Mouse (Mus musculus) hindbrain, embryonic 10.5 days (tissue): ENCODE measurements around the gene Nt5c1a. TPM values are rescaled to one million over a fixed set of nuclear protein-coding genes. Genes with fewer than 3 reads are reported as not detected.

ENCODE experiments used
- DNase-seq: peaks from one replicate; pipeline ENCODE4 v3.0.0-alpha.2; 2017; ENCODE audit warnings: low spot score
- H3K27ac ChIP-seq: fragments of 300-500 bp; sonication (generic); 2 replicates; pipeline ENCODE4 v1.5.1; 2016; ENCODE audit warnings: mild to moderate bottlenecking, moderate library complexity
- H3K27me3 ChIP-seq: fragments of 300-500 bp; sonication (generic); 2 replicates; pipeline ENCODE4 v1.6.1; 2016; ENCODE audit warnings: mild to moderate bottlenecking; ENCODE audit not compliant: poor library complexity, insufficient read depth, severe bottlenecking
- H3K36me3 ChIP-seq: fragments of 300-500 bp; sonication (generic); 2 replicates; pipeline ENCODE4 v1.6.1; 2016; ENCODE audit warnings: mild to moderate bottlenecking, moderate library complexity
- H3K4me1 ChIP-seq: fragments of 300-500 bp; sonication (generic); replicated peaks from 2 replicates; pipeline ENCODE4 v1.6.1; 2016; ENCODE audit warnings: mild to moderate bottlenecking
- H3K4me3 ChIP-seq: fragments of 300-500 bp; sonication (generic); 2 replicates; pipeline ENCODE4 v1.5.1; 2016; ENCODE audit warnings: mild to moderate bottlenecking, moderate library complexity
- H3K9me3 ChIP-seq: fragments of 300-500 bp; sonication (generic); 2 replicates; pipeline ENCODE4 v1.6.1; 2016; ENCODE audit warnings: mild to moderate bottlenecking, moderate library complexity
- WGBS: fragments of 180-500 bp; shearing (Covaris S2); methylation state at CpG from one replicate; pipeline ENCODE4 v1.1.7; 2016; 5-methylcytosine and 5-hydroxymethylcytosine counted together
- polyA plus RNA-seq: library from polyadenylated mRNA; unstranded; fragments of >200 nt; fragmentation: Nextera tagmentation; extraction: Ambion mirVana; gene quantifications from 2 replicates; pipeline ENCODE4 v1.2.1, GENCODE M21; 2016

Gene Nt5c1a
- polyA plus RNA-seq, 1 experiment from 2014 or later: not detected

DNA sequence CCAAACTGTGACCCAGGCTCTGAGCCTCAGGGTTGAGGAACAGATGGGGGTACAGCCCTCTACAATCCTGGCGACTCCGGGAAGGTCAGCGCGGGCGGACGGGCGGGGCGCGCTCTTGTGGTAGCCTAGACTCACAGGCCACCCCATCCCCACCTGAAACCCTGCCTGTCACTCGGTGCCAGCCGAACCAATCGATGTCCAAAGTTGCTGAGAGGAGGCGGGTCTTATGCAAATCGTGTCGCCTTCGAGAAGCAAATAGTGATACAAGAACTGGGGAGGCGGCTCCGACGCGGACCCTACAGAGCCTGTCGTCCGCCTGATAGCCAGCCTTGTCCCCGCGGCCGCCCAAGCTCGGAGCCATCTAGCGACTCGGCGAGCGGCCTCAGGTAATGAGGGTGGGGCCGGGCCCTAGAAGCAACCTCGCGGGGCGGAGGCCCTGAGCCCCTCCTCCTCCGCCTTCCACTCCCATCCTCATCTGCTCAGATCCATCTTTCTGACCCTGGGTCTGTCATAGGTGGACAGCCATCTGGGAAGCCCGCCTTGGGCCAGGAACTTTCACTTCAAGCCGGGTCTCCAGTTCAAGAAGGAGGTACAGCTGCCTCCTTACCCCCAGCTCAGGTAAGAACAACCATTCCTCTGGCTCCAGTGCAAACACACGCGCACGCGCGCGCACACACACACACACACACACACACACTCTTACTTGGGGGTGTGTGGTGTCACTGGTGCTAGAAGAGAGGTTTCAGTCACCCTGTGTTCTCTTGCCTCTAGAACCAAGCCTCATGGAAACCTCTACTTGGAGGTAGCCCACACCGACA is 17.9 kb upstream of the Nt5c1a start:
- Histone ChIP-seq H3K4me1 (peaks cover 21% of the 10 kb centered on the region), H3K9me3 (no peaks in the 10 kb centered on the region), H3K27ac (0 out of 2 replicates have a peak overlapping the region, but pooled peaks have one; percentile 31), H3K4me3 (peak overlapping the region; percentile 57), H3K27me3 (peaks cover 81% of the 10 kb centered on the region), H3K36me3 (no peaks in the 10 kb centered on the region)
- peak; percentile 89 for DNase-seq
- WGBS: 12% methylated on average over 44 of the region's 44 CpGs

- no peak for DNase-seq
- Histone ChIP-seq H3K9me3 (no peaks in the 10 kb centered on the region), H3K4me1 (peaks cover 21% of the 10 kb centered on the region), H3K4me3 (no peak overlapping the region), H3K27ac (no peak overlapping the region), H3K27me3 (peaks cover 86% of the 10 kb centered on the region), H3K36me3 (no peaks in the 10 kb centered on the region)
- 47% methylated on average over 3 of the region's 3 CpGs for WGBS
These were observed 16.5 kb upstream of the Nt5c1a start for GRCm38 (mm10) chr4:123184816-123185215.

DNA sequence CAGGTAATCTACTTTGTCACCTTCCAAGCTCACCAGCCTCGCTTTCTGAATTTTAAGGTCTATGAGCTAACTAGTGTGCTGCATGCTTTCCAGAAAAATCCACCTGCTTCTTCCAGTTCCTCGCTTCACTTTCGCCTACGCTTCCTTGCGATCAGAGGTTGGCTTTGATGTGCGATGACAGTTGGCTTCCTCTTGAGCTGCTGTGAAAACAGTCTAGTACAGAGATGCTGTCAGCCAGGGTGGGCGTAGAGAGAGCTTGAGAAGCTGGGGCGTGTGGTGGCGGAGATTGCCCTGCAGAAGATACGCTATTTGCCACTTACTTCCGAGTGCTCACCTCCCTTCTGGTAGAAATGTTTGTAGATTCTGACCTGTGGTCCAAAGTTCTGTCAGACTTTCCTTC is 9.0 kb upstream of the Nt5c1a start:
- no peak overlapping the region for H3K4me3 ChIP-seq
- H3K27me3 ChIP-seq: peaks cover 43% of the 10 kb centered on the region
- no peak for DNase-seq
- no peaks in the 10 kb centered on the region for H3K36me3 ChIP-seq
- H3K4me1 ChIP-seq: no peaks in the 10 kb centered on the region
- no peak overlapping the region for H3K27ac ChIP-seq
- 82% methylated on average over 11 of the region's 11 CpGs for whole genome bisulfite sequencing
- H3K9me3 ChIP-seq: no peaks in the 10 kb centered on the region

- H3K27ac ChIP-seq: no peak overlapping the region
- H3K36me3 ChIP-seq: no peaks in the 10 kb centered on the region
- no peaks in the 10 kb centered on the region for H3K9me3 ChIP-seq
- no peak for DNase-seq
- peaks cover 44% of the 10 kb centered on the region for H3K27me3 ChIP-seq
- 92% methylated on average over 11 of the region's 11 CpGs for WGBS
- H3K4me1 ChIP-seq: no peaks in the 10 kb centered on the region
- no peak overlapping the region for H3K4me3 ChIP-seq
These were observed 7.5 kb upstream of the Nt5c1a start for GRCm38 (mm10) chr4:123193791-123194190.

DNA sequence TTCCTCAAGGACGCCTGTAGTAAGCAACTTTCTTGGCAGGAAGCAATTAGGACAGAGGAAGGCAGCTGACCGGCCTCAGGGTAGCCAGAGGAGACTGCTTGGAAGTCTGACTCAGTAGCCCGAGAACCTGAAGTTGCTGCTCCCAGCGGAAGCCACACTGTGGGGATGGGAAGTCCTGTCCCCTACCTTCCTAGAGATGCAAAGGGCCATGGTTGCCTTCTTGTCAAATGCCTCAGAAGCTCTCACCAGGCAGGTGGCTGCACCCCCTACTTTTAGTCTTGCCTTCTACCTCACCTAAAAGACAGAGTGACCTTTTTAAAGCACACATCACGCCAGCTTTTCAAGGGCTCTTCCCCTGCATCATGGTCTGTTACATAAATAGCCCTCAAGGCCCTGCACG is 4.6 kb upstream of the Nt5c1a start:
- Histone ChIP-seq H3K27me3 (peaks cover 65% of the 10 kb centered on the region), H3K9me3 (no peaks in the 10 kb centered on the region)
- WGBS: 69% methylated on average over 6 of the region's 6 CpGs

DNA sequence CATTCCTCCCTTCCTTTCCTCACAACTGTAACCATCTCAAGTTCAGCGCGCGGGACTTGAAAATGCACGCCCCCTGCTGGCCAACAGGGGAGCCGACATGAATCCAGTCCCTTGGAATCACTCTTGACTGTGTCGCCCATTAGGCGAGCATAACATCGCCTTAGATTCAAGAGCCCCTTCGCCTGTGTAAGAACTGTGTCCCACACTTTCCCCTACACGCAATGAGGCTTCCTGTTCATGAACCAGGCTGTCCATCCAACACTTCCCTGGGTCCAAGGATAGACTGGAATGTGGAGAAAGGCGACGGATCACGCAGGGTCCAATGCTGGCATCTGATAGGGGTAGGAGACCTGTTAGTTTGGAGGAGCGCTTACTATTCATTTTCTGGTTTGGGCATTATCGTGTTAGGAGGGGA is 526 bp upstream of the Nt5c1a start:
- H3K4me3 ChIP-seq: peak overlapping the region; percentile 60
- peaks cover 16% of the 10 kb centered on the region for H3K4me1 ChIP-seq
- no peak overlapping the region for H3K27ac ChIP-seq
- H3K27me3 ChIP-seq: peaks cover 69% of the 10 kb centered on the region
- no peaks in the 10 kb centered on the region for H3K9me3 ChIP-seq
- WGBS: 3% methylated on average over 15 of the region's 15 CpGs
- DNase-seq: peak; percentile 75
- H3K36me3 ChIP-seq: no peaks in the 10 kb centered on the region

More for the DNA sequence above, 4.6 kb upstream of the Nt5c1a start:
- Histone ChIP-seq H3K4me1 (peaks cover 11% of the 10 kb centered on the region), H3K4me3 (no peak overlapping the region), H3K27ac (no peak overlapping the region), H3K36me3 (no peaks in the 10 kb centered on the region)
- no peak for DNase-seq

DNA sequence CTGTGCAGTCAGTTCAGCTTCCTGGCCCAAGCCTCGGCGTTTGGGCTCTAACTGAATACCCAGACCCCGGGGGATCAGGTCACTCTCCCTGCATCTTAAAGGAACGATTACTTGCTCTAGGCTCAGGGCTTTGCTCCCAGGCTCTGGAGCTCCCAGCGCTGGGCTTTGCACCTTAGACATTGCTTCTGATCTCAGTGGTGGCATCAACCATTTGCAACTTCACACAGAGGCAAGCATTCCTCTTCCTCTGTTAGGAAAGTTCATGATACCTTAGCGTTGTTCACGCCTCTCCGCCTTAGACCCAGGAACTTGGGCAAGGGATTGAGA is 753 bp downstream of the Nt5c1a start:
- WGBS: 5% methylated on average over 8 of the region's 8 CpGs
- H3K4me1 ChIP-seq: peaks cover 16% of the 10 kb centered on the region
- DNase-seq: no peak
- no peaks in the 10 kb centered on the region for H3K9me3 ChIP-seq
- peak overlapping the region; percentile 60 for H3K4me3 ChIP-seq
- H3K27me3 ChIP-seq: peaks cover 61% of the 10 kb centered on the region
- H3K27ac ChIP-seq: no peak overlapping the region
- H3K36me3 ChIP-seq: no peaks in the 10 kb centered on the region

GRCm38 (mm10) chr4:123207337-123207736 is 6.0 kb downstream of the Nt5c1a start:
- Histone ChIP-seq H3K4me3 (no peak overlapping the region), H3K27me3 (peaks cover 31% of the 10 kb centered on the region), H3K36me3 (no peaks in the 10 kb centered on the region), H3K4me1 (no peaks in the 10 kb centered on the region), H3K9me3 (no peaks in the 10 kb centered on the region), H3K27ac (no peak overlapping the region)
- no peak for DNase-seq
- WGBS: 83% methylated on average over 5 of the region's 5 CpGs

DNA sequence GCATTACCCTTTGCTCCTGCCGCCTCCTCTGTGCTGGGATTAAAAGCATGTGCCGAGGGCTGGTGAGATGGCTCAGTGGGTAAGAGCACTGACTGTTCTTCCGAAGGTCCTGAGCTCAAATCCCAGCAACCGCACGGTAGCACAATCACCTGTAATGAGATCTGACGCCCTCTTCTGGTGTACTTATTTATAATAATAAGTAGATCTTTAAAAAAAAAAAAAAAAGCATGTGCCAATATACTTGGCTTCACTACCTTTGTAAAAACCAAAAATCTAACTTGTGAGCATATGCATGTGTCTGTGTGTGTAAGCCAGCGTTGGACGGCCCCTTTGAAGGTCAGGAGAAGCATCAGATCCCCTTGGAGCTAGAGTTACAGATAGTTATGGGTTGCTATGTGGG is 9.7 kb downstream of the Nt5c1a start:
- Histone ChIP-seq H3K27me3 (peaks cover 16% of the 10 kb centered on the region), H3K27ac (no peak overlapping the region), H3K4me1 (peaks cover 12% of the 10 kb centered on the region; the same call in 1 of the 2 replicates), H3K36me3 (no peaks in the 10 kb centered on the region), H3K9me3 (no peaks in the 10 kb centered on the region), H3K4me3 (no peak overlapping the region)
- no peak for DNase-seq
- WGBS: 58% methylated on average over 8 of the region's 8 CpGs

DNA sequence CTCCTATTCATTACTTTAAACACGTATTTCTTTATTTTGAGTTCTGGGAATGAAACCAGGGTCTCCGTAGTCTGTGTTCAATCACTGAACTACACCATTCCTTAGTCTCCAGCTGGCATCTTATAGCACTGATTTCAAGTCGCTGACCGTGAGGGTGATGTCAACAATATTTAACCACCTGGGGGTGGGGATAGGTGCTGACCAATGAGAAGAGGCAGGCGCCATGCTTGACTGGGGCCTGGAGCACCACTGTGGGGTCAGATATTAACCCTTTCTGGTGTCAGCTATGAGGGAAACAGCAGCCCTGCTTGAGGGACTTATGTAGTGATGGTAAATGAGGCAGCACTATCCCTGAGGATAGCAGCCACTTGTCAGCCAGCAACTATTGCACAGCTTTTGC is 10.1 kb downstream of the Nt5c1a start:
- H3K4me3 ChIP-seq: no peak overlapping the region
- no peaks in the 10 kb centered on the region for H3K36me3 ChIP-seq
- peaks cover 16% of the 10 kb centered on the region for H3K27me3 ChIP-seq
- no peaks in the 10 kb centered on the region for H3K9me3 ChIP-seq
- WGBS: 70% methylated on average over 5 of the region's 5 CpGs
- no peak overlapping the region for H3K27ac ChIP-seq
- peaks cover 12% of the 10 kb centered on the region; the same call in 1 of the 2 replicates for H3K4me1 ChIP-seq
- no peak for DNase-seq

DNA sequence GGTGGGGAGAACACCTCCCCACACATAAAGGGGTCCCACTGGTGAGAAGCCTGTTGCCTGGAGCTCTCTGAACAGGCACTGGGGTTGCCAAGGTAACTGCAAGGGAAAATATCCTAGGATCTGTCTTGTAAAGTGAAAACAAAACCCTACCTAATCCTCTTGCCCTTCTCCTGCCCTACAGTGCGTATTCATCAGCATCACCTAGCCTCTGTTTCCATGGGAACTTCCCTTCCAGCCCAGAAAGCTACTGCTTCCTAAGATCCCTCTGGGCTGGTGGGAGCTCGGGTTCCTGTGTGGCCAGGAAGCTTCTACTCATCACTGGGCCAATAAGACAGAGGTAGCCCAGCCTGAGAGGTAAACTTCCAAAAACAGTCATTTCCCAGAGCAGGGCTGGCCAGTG is 11.0 kb downstream of the Nt5c1a start:
- no peak for DNase-seq
- Histone ChIP-seq H3K4me3 (no peak overlapping the region), H3K27ac (no peak overlapping the region), H3K9me3 (no peaks in the 10 kb centered on the region), H3K36me3 (no peaks in the 10 kb centered on the region), H3K4me1 (peaks cover 12% of the 10 kb centered on the region; the same call in 1 of the 2 replicates), H3K27me3 (peaks cover 12% of the 10 kb centered on the region)
- WGBS: 59% methylated on average over 2 of the region's 2 CpGs

DNA sequence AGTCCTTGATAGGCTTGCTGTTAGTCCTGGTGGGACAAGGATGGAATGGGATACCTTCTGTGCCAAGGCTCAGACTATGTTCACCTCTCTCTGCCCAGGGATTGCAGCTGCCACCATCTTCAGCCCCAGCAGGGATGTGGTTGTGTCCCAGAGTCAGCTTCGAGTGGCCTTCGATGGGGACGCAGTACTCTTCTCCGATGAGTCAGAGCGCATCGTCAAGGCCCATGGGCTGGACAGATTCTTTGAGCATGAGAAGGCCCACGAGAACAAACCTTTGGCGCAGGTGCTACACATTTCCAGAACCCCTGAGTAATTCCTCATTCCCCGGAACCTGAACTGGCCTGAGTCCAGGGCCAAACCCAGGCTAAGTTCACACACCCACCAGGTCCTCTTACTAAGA is 12.7 kb downstream of the Nt5c1a start:
- Histone ChIP-seq H3K9me3 (no peaks in the 10 kb centered on the region), H3K4me1 (peaks cover 12% of the 10 kb centered on the region; the same call in 1 of the 2 replicates), H3K4me3 (no peak overlapping the region), H3K27ac (no peak overlapping the region), H3K27me3 (peaks cover 15% of the 10 kb centered on the region), H3K36me3 (no peaks in the 10 kb centered on the region)
- no peak for DNase-seq
- 93% methylated on average over 9 of the region's 9 CpGs for WGBS

- Histone ChIP-seq H3K4me3 (no peak overlapping the region), H3K4me1 (peaks cover 17% of the 10 kb centered on the region; the same call in 1 of the 2 replicates), H3K27ac (no peak overlapping the region), H3K27me3 (peaks cover 13% of the 10 kb centered on the region; the same call in 1 of the 2 replicates), H3K9me3 (no peaks in the 10 kb centered on the region), H3K36me3 (no peaks in the 10 kb centered on the region)
- DNase-seq: no peak
- 69% methylated on average over 1 of the region's 1 CpGs for WGBS
These were observed 14.1 kb downstream of the Nt5c1a start for GRCm38 (mm10) chr4:123215367-123215766.
